Comparison of ENCODE assay signal across 9 mouse cellular contexts in the genomic region with DNA sequence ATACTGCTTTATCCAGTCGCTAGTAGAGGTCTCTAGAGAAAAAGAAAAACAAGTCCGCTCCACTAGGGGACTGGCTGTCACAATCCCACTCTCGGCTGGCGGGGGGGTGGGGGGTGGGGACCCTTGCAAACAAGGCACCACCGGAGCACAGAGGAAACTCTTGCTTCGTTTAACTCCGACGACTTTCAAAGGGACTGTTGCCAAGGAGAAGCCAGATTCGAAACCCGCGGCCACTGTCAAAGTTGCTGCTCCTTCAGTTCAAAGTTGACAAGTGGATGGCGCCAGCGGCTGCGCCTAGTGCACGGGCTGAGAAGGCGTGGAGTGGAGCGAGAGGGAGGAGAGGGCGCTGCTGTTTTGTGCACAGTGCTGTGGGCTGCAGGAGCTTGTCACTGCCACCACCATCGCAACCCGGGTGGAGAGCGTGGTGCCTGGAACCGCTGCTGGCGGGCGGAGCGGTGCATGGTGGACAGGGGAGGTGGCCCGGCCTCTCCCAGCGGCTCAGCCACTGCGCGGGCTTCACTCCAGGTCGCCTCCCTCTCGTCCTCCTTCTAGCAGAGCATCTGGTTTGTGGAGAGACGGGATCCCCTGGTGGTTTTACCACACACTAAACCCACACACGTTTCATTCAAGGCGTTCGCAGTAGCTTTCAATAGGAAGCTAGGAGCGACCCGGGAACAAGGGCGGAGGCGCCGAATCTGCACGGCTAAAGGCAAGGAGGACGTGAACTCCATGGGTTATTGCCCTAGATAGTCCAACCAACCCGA. TPM values are rescaled to one million over a fixed set of nuclear protein-coding genes. Genes with fewer than 3 reads are reported as not detected.
A peak's percentile ranks its signal among the peaks of the same experiment; 100 is the strongest.
DNase-seq lines count a peak whose midpoint lies in the region; ATAC-seq and TF ChIP-seq lines count a peak whose summit lies in the region.
"Had no signal": no experiment of that assay in that cellular context is flagged by ENCODE, and none has a peak within 500 bp of the region (broad histone marks: within the 10 kb centered on the region; RNA-seq: fewer than 3 reads in every experiment).

No protein-coding gene starts in this region.

- H3K36me3 ChIP-seq in ES-E14 (ENCODE audit: control insufficient read depth, insufficient read depth, low read length, poor library complexity, severe bottlenecking): no peaks in the 10 kb centered on the region
- H3K36me3 ChIP-seq in embryonic facial prominence, embryonic 13.5 days: no peaks in the 10 kb centered on the region

- peaks cover 22% of the 10 kb centered on the region for H3K27me3 ChIP-seq in embryonic facial prominence, embryonic 13.5 days

- peak; percentile 70 for ATAC-seq in embryonic facial prominence, embryonic 13.5 days (ENCODE audit: insufficient number of reproducible peaks, insufficient read depth, low FRiP score, low TSS enrichment, low read depth)

- no peaks in the 10 kb centered on the region for H3K9me3 ChIP-seq in ES-E14 (ENCODE audit: control insufficient read depth, insufficient read depth, low read depth, low read length)
- no peaks in the 10 kb centered on the region for H3K9me3 ChIP-seq in embryonic facial prominence, embryonic 13.5 days

- H3K4me3 ChIP-seq in ES-E14 (ENCODE audit: insufficient read depth in 1 of 2, low read depth in 1 of 2, low read length in 2 of 2, poor library complexity in 1 of 2, severe bottlenecking in 1 of 2): peak overlapping the region; percentile 54 to 60
- H3K4me3 ChIP-seq in embryonic facial prominence, embryonic 13.5 days: peak overlapping the region; percentile 59

- peaks cover 2 to 5% of the 10 kb centered on the region in 2 experiments; a peak in 2 of 4 replicates for H3K4me1 ChIP-seq in ES-E14 (ENCODE audit: control insufficient read depth in 2 of 2, insufficient read depth in 2 of 2, low read length in 2 of 2, poor library complexity in 1 of 2)
- peaks cover 23% of the 10 kb centered on the region for H3K4me1 ChIP-seq in embryonic facial prominence, embryonic 13.5 days

- no peak overlapping the region for H3K9ac ChIP-seq in ES-E14 (ENCODE audit: insufficient read depth, low read depth, low read length, poor library complexity, severe bottlenecking)
- H3K9ac ChIP-seq in embryonic facial prominence, embryonic 13.5 days: peak overlapping the region; percentile 65

- in situ Hi-C loops in ES-E14 (cut with MboI; ENCODE audit: low sequenced_read_pairs in 2 of 2, unreplicated experiment in 2 of 2): no loop called here

- under 1% methylated on average over 43 of the region's 43 CpGs for WGBS in embryonic facial prominence, embryonic 13.5 days

- peak; percentile 16 for DNase-seq in ES-E14 (ENCODE audit: low read depth, low spot score)
- DNase-seq in adrenal gland, postnatal 25 days: peak; percentile 56
- DNase-seq in heart, postnatal 4 days: peak; percentile 40
- DNase-seq in layer of hippocampus, postnatal 14 days (ENCODE audit: low spot score in 2 of 2): peak; percentile 54 to 66
- DNase-seq in lung, postnatal 4 days: peak; percentile 9 to 34
- peak; percentile 49 for DNase-seq in right cerebral cortex, postnatal 4 days
- no peak for DNase-seq in spleen, adult 18-20 months

- H3K4me2 ChIP-seq in embryonic facial prominence, embryonic 13.5 days: peak overlapping the region; percentile 96

- no peak overlapping the region for H3K27ac ChIP-seq in ES-E14 (ENCODE audit: insufficient read depth, low read depth, low read length, poor library complexity, severe bottlenecking)
- H3K27ac ChIP-seq in embryonic facial prominence, embryonic 13.5 days: no peak overlapping the region

TF ChIP-seq in ES-E14, 5 proteins besides CTCF, POLR2A, EP300 and RAD21:
- no peak for TF ChIP-seq CHD2 (IDR thresholded peaks at IDR 0.05; ENCODE audit: low read depth, low read length)
- no peak for TF ChIP-seq ZNF384 (IDR thresholded peaks at IDR 0.05; ENCODE audit: low read depth, low read length)
- no peak for TF ChIP-seq HCFC1 (IDR thresholded peaks at IDR 0.05; ENCODE audit: borderline replicate concordance, insufficient read depth, low read length)
- TF ChIP-seq MAFK (IDR thresholded peaks at IDR 0.05; ENCODE audit: insufficient read depth, low read depth, low read length): no peak
- TF ChIP-seq ZC3H11A (IDR thresholded peaks at IDR 0.05; ENCODE audit: borderline replicate concordance, low read depth, low read length): no peak

RNA-seq across cellular contexts. Expression of gene Gpr37, which starts 0.8 kb away (rescaled TPM):
- not detected in 2 replicates for total RNA-seq in ES-E14 (2012; rRNA removed)
- total RNA-seq in adrenal gland, postnatal 25 days (2021): 0.24 and 0.46 TPM in 2 replicates
- 1.9 TPM in 2 replicates for polyA plus RNA-seq in embryonic facial prominence, embryonic 13.5 days (2015; fragmentation: Nextera tagmentation; extraction: Ambion mirVana)
- under 1 TPM; 0.21 to 0.68 TPM for total RNA-seq in heart, postnatal 4 days (2021)
- total RNA-seq in layer of hippocampus, postnatal 14 days (2021): 10 to 100 TPM; 36.9 TPM
- polyA plus RNA-seq: gonadal fat pad, adult 2 months had no signal

Comparison
In these comparisons a context has a peak if more than half of its experiments do, and no peak if none do; other contexts are left out.
1. DNase-seq: peak in ES-E14 (single experiment), adrenal gland, postnatal 25 days (single experiment), heart, postnatal 4 days (single experiment), layer of hippocampus, postnatal 14 days (2 of 2), lung, postnatal 4 days (2 of 2) and right cerebral cortex, postnatal 4 days (single experiment); none in spleen, adult 18-20 months (0 of 2).
2. RNA of gene Gpr37, which starts 0.8 kb away (total RNA-seq): 36.9 TPM in layer of hippocampus, postnatal 14 days; 0.21 to 0.68 TPM in heart, postnatal 4 days, 0.24 to 0.46 TPM in adrenal gland, postnatal 25 days and not detected in ES-E14; every median in the first group is over 10 times any median in the second.